22 mouse cellular contexts compared by ENCODE assay signal in the genomic region with DNA sequence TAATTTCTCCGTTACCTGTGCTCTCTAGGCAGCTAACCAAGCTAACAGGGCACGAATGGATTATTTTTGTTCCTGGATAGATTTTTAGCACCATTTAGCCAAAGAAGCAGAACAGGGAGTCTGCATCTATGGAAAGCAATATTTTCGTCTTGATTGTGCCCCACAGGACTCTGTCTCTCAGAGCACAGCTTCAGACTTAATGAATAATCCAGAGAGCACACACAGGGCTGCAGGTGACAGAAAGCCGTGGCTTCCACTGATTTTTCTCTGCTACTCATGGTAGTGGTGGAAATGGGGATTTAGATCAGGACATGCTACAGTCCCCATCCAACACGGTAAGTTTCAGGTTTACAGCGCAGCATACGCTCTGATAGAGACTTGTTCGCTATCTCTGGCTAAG.
"Had no signal": no experiment of that assay in that cellular context is flagged by ENCODE, and none has a peak within 500 bp of the region (broad histone marks: within the 10 kb centered on the region; RNA-seq: fewer than 3 reads in every experiment).

No protein-coding gene starts in this region.

- H3K9me3 ChIP-seq: intestine, embryonic 15.5 days; limb, embryonic 13.5 days; liver, embryonic 13.5 days; lung, embryonic 15.5 days; midbrain, embryonic 10.5 days; midbrain, embryonic 13.5 days; neural tube, embryonic 13.5 days; stomach, embryonic 15.5 days had no signal

- H3K27me3 ChIP-seq: intestine, embryonic 15.5 days; liver, embryonic 13.5 days; lung, embryonic 15.5 days; megakaryocyte, embryonic 14.5 days; midbrain, embryonic 13.5 days; stomach, embryonic 15.5 days had no signal

- H3K4me1 ChIP-seq: intestine, embryonic 15.5 days; lung, embryonic 15.5 days; megakaryocyte, embryonic 14.5 days; midbrain, embryonic 10.5 days; midbrain, embryonic 13.5 days; neural tube, embryonic 13.5 days; stomach, embryonic 15.5 days had no signal

- H3K4me2 ChIP-seq: intestine, embryonic 15.5 days; limb, embryonic 13.5 days; liver, embryonic 13.5 days; lung, embryonic 15.5 days; midbrain, embryonic 13.5 days; neural tube, embryonic 13.5 days; stomach, embryonic 15.5 days had no signal

- H3K36me3 ChIP-seq: intestine, embryonic 15.5 days; limb, embryonic 13.5 days; liver, embryonic 13.5 days; lung, embryonic 15.5 days; midbrain, embryonic 10.5 days; midbrain, embryonic 13.5 days; neural tube, embryonic 13.5 days; stomach, embryonic 15.5 days had no signal

- DNase-seq: layer of hippocampus, adult 9-11 months; liver, embryonic 13.5 days; lung, adult 18-20 months; lung, postnatal 10 days; lung, postnatal 36 days; retina, postnatal 1 day; right cerebral cortex, postnatal 25 days; spleen, adult 18-20 months; thymus, postnatal 25 days had no signal

- H3K27ac ChIP-seq: intestine, embryonic 15.5 days; kidney, postnatal 0 days; layer of hippocampus, adult 2 months; limb, embryonic 13.5 days; liver, embryonic 13.5 days; lung, embryonic 15.5 days; midbrain, embryonic 10.5 days; midbrain, embryonic 13.5 days; neural tube, embryonic 13.5 days; stomach, embryonic 15.5 days had no signal

- ATAC-seq: hindbrain, embryonic 16.5 days; intestine, embryonic 15.5 days; midbrain, embryonic 13.5 days; midbrain, embryonic 16.5 days had no signal

- H3K9ac ChIP-seq: intestine, embryonic 15.5 days; limb, embryonic 13.5 days; liver, embryonic 13.5 days; lung, embryonic 15.5 days; midbrain, embryonic 13.5 days; neural tube, embryonic 13.5 days; stomach, embryonic 15.5 days had no signal

- H3K4me3 ChIP-seq: intestine, embryonic 15.5 days; layer of hippocampus, adult 2 months; limb, embryonic 13.5 days; liver, embryonic 13.5 days; lung, embryonic 15.5 days; megakaryocyte, embryonic 14.5 days; midbrain, embryonic 10.5 days; midbrain, embryonic 13.5 days; myocyte; neural tube, embryonic 13.5 days; stomach, embryonic 15.5 days had no signal
